Mouse (Mus musculus): ENCODE results near the gene Dnajb6.

- TF ChIP-seq CTCF (conservative IDR thresholded peaks at IDR 0.05; ENCODE audit: insufficient read depth, insufficient read length, low read depth, low read length), result no peak
- TF ChIP-seq POLR2A (IDR thresholded peaks at IDR 0.05; ENCODE audit: low read depth, low read length), result no peak
These were observed 2.0 kb downstream of the Dnajb6 start for GRCm38 (mm10) chr5:29737471-29737870.
